Mouse (Mus musculus) lung, postnatal 0 days (tissue): ENCODE data around the gene Tada3.

Experiments
- CTCF ChIP-seq: IDR thresholded peaks from 2 replicates; pipeline ENCODE4 v1.5.1; 2016; ENCODE audit warnings: antibody characterized with exemption, mild to moderate bottlenecking
- EP300 ChIP-seq: IDR thresholded peaks from 2 replicates; pipeline ENCODE4 v1.6.1; 2016; ENCODE audit warnings: antibody characterized with exemption, mild to moderate bottlenecking, control low read depth

DNA sequence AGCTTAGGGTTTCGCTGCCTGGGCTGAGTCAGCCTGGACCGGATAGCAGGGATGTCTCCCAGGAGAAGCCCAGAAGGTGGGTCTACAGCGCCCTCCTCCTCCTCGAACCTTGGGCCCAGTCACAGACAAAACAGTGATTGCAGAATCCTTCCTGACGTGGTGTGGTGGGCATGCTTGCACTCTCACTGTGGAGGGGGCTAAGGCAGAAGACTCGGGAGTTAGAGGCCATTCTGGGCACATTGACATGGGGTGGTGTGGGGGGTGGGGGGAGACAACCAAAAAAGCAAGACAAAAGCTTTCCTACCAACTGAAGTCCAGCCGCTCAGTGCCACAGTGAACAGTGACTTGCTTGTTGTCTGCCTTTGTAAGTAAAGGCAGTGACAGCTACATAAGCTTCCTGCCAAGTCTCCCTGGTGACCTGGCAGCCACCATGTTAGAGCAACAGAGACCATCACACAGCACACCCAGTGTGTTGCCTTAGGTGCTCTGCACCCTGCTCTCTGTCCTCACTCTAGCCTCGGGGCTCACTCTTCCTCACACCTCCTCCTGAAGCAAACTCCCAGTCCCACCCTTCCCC is 6.8 kb upstream of the Tada3 start:
- TF ChIP-seq CTCF (no peak), EP300 (no peak)
